ENCODE assay signal across 7 mouse cellular contexts in genomic region chr10:62449364-62450279, GRCm38 (mm10). TPM values are rescaled to one million over a fixed set of nuclear protein-coding genes. Genes with fewer than 3 reads are reported as not detected.
DNase-seq lines count a peak whose midpoint lies in the region; ATAC-seq lines count a peak whose summit lies in the region.

4930507D05Rik (plus strand) TSS chr10:62449489.
Supv3l1 (minus strand) TSS chr10:62449738.

- peak; percentile 94 for DNase-seq in adrenal gland, postnatal 14 days
- peak; percentile 92 for DNase-seq in embryonic facial prominence, embryonic 11.5 days (ENCODE audit: low spot score)
- DNase-seq in kidney, adult 11 months: peak; percentile 87
- DNase-seq in limb, embryonic 10.5 days (ENCODE audit: low spot score): peak; percentile 92
- DNase-seq in spleen, adult 12 weeks (ENCODE audit: low spot score): peak; percentile 88

- peak within 1 kb of the TSS; percentile 94 for H3K9ac ChIP-seq in embryonic facial prominence, embryonic 11.5 days (replicated peaks; ENCODE audit: low read length)
- peak within 1 kb of the TSS; percentile 91 for H3K9ac ChIP-seq in midbrain, embryonic 13.5 days (replicated peaks)

- under 1% methylated on average over 73 of the region's 73 CpGs for WGBS in embryonic facial prominence, embryonic 11.5 days
- under 1% methylated on average over 73 of the region's 73 CpGs for WGBS in limb, embryonic 10.5 days
- WGBS in midbrain, embryonic 13.5 days: under 1% methylated on average over 73 of the region's 73 CpGs

- H3K4me2 ChIP-seq in embryonic facial prominence, embryonic 11.5 days (ENCODE audit: low read depth, low read length): peak within 1 kb of the TSS; percentile 57
- peak within 1 kb of the TSS; percentile 77 for H3K4me2 ChIP-seq in midbrain, embryonic 13.5 days (replicated peaks)

- H3K27me3 ChIP-seq in embryonic facial prominence, embryonic 11.5 days (ENCODE audit: control insufficient read depth, insufficient read depth, low read length): no peaks in the 10 kb centered on the region
- H3K27me3 ChIP-seq in limb, embryonic 10.5 days (ENCODE audit: low read depth, poor library complexity, severe bottlenecking): no peaks in the 10 kb centered on the region
- H3K27me3 ChIP-seq in midbrain, embryonic 13.5 days: no peaks in the 10 kb centered on the region

- H3K36me3 ChIP-seq in embryonic facial prominence, embryonic 11.5 days (replicated peaks; ENCODE audit: control insufficient read depth, insufficient read depth, low read depth, low read length): no peaks in the 10 kb centered on the region; the same call in 1 of the 2 replicates
- H3K36me3 ChIP-seq in limb, embryonic 10.5 days: peaks cover 32% of the 10 kb centered on the region
- H3K36me3 ChIP-seq in midbrain, embryonic 13.5 days: peaks cover 34% of the 10 kb centered on the region

- peak; percentile 82 for ATAC-seq in embryonic facial prominence, embryonic 11.5 days (replicated peaks; ENCODE audit: insufficient number of reproducible peaks, low FRiP score, low TSS enrichment, low read depth)
- ATAC-seq in granulocyte monocyte progenitor cell, adult 5-6 weeks (replicated peaks; ENCODE audit: poor library complexity, severe bottlenecking): peak; percentile 88
- ATAC-seq in midbrain, embryonic 13.5 days: peak; percentile 94

- peak within 1 kb of the TSS; percentile 79 for H3K27ac ChIP-seq in embryonic facial prominence, embryonic 11.5 days (replicated peaks; ENCODE audit: low read depth, low read length)
- peak within 1 kb of the TSS; percentile 99 for H3K27ac ChIP-seq in limb, embryonic 10.5 days
- peak within 1 kb of the TSS; percentile 88 for H3K27ac ChIP-seq in midbrain, embryonic 13.5 days

- H3K4me1 ChIP-seq in embryonic facial prominence, embryonic 11.5 days (ENCODE audit: control insufficient read depth, insufficient read depth, low read length): no peaks in the 10 kb centered on the region
- peaks cover 14% of the 10 kb centered on the region for H3K4me1 ChIP-seq in limb, embryonic 10.5 days
- peaks cover 21% of the 10 kb centered on the region for H3K4me1 ChIP-seq in midbrain, embryonic 13.5 days (replicated peaks)

- H3K9me3 ChIP-seq in embryonic facial prominence, embryonic 11.5 days (replicated peaks; ENCODE audit: control insufficient read depth, low read length): no peaks in the 10 kb centered on the region
- no peaks in the 10 kb centered on the region for H3K9me3 ChIP-seq in limb, embryonic 10.5 days (replicated peaks)
- H3K9me3 ChIP-seq in midbrain, embryonic 13.5 days: no peaks in the 10 kb centered on the region

- H3K4me3 ChIP-seq in embryonic facial prominence, embryonic 11.5 days (ENCODE audit: low read depth, low read length): peak within 1 kb of the TSS; percentile 96
- peak within 1 kb of the TSS; percentile 100 for H3K4me3 ChIP-seq in limb, embryonic 10.5 days
- peak within 1 kb of the TSS; percentile 75 for H3K4me3 ChIP-seq in midbrain, embryonic 13.5 days (replicated peaks)

RNA-seq across cellular contexts. Expression of gene 4930507D05Rik, which starts in this region (rescaled TPM):
- 0.41 and 0.60 TPM in 2 replicates for total RNA-seq in adrenal gland, postnatal 14 days (2021)
- polyA plus RNA-seq in embryonic facial prominence, embryonic 11.5 days (2014; fragmentation: Nextera tagmentation; extraction: Ambion mirVana): 0.89 and 1.2 TPM in 2 replicates
- total RNA-seq in granulocyte monocyte progenitor cell, adult 5-6 weeks (2014; fragmentation: Nextera tagmentation): 2.0 and 4.2 TPM in 2 replicates
- 0.31 and 0.34 TPM in 2 replicates for total RNA-seq in granulocyte monocyte progenitor cell, adult 5-6 weeks (2017)
- polyA plus RNA-seq in limb, embryonic 10.5 days (2016; fragmentation: Nextera tagmentation; extraction: Ambion mirVana): 0.89 and 1.1 TPM in 2 replicates
- 1.2 and 1.4 TPM in 2 replicates for polyA plus RNA-seq in midbrain, embryonic 13.5 days (2015; fragmentation: Nextera tagmentation; extraction: Ambion mirVana)

RNA-seq across cellular contexts. Expression of gene Supv3l1, which starts in this region (rescaled TPM):
- total RNA-seq in adrenal gland, postnatal 14 days (2021): 38.7 and 41.9 TPM in 2 replicates
- 30.3 and 31.2 TPM in 2 replicates for polyA plus RNA-seq in embryonic facial prominence, embryonic 11.5 days (2014; fragmentation: Nextera tagmentation; extraction: Ambion mirVana)
- 48.8 and 53.9 TPM in 2 replicates for total RNA-seq in granulocyte monocyte progenitor cell, adult 5-6 weeks (2014; fragmentation: Nextera tagmentation)
- total RNA-seq in granulocyte monocyte progenitor cell, adult 5-6 weeks (2017): 39.0 and 52.8 TPM in 2 replicates
- polyA plus RNA-seq in limb, embryonic 10.5 days (2016; fragmentation: Nextera tagmentation; extraction: Ambion mirVana): 30.9 and 31.6 TPM in 2 replicates
- polyA plus RNA-seq in midbrain, embryonic 13.5 days (2015; fragmentation: Nextera tagmentation; extraction: Ambion mirVana): 23.3 and 23.6 TPM in 2 replicates

Comparison
In these comparisons a context has a peak if more than half of its experiments do, and no peak if none do; other contexts are left out.
1. Peak in every context shown above with its lines: DNase-seq, ATAC-seq, H3K4me3 ChIP-seq and H3K27ac ChIP-seq.